Mouse (Mus musculus) central nervous system, embryonic 18 days (tissue): Measurements from ENCODE around the gene Rhoj. TPM values are rescaled to one million over a fixed set of nuclear protein-coding genes. Genes with fewer than 3 reads are reported as not detected.

Experiments used
- polyA plus RNA-seq: library from polyadenylated mRNA; depleted of rRNA; stranded (reverse); fragments of >200 nt; gene quantifications from 2 replicates; pipeline ENCODE4 v1.2.3, GENCODE M21; 2012; rRNA removed

The Rhoj gene
- polyA plus RNA-seq, result 11.4 and 11.7 TPM in 2 replicates

GRCm38 (mm10) chr12:75307961-75308951 is at the start of gene Rhoj:
Gene Rhoj (plus strand): TSS chr12:75308322.

GRCm38 (mm10) chr12:75416681-75417080 is 108.6 kb downstream of the Rhoj start, which contains the start of gene Gphb5:
Gene Gphb5 (minus strand): TSS chr12:75416781.

Other genes with a start within 250 kb of the Rhoj start
- 1.1 and 1.2 TPM in 2 replicates for gene Kcnh5, start 131.0 kb upstream of the Rhoj start, polyA plus RNA-seq
- 0.06 and 0.07 TPM in 2 replicates for gene Gphb5, start 108.5 kb downstream of the Rhoj start, polyA plus RNA-seq